ENCODE assay signal across 9 mouse cellular contexts in genomic region chr15:89497391-89498048, GRCm38 (mm10). TPM values are rescaled to one million over a fixed set of nuclear protein-coding genes. Genes with fewer than 3 reads are reported as not detected.
DNase-seq lines count a peak whose midpoint lies in the region; ATAC-seq and TF ChIP-seq lines count a peak whose summit lies in the region.
"Had no signal": no experiment of that assay in that cellular context is flagged by ENCODE, and none has a peak within 500 bp of the region (broad histone marks: within the 10 kb centered on the region; RNA-seq: fewer than 3 reads in every experiment).

No protein-coding gene starts in this region.

- no peak overlapping the region for H3K27ac ChIP-seq in forebrain, postnatal 0 days (ENCODE audit: low read depth, low read length)
- H3K27ac ChIP-seq in forebrain, embryonic 16.5 days (ENCODE audit: low read length) = no peak overlapping the region
- H3K27ac ChIP-seq in lung, embryonic 15.5 days = peak overlapping the region; percentile 67

- H3K36me3 ChIP-seq in forebrain, postnatal 0 days (ENCODE audit: insufficient read depth) = no peaks in the 10 kb centered on the region
- no peaks in the 10 kb centered on the region for H3K36me3 ChIP-seq in forebrain, embryonic 16.5 days (ENCODE audit: control insufficient read depth, insufficient read depth)
- H3K36me3 ChIP-seq in lung, embryonic 15.5 days = no peaks in the 10 kb centered on the region

- ATAC-seq in forebrain, postnatal 0 days = no peak
- ATAC-seq in forebrain, embryonic 16.5 days = no peak
- ATAC-seq in lung, embryonic 15.5 days (ENCODE audit: borderline replicate concordance, extremely low read depth, low FRiP score, low TSS enrichment) = peak; percentile 36

- H3K4me1 ChIP-seq in forebrain, postnatal 0 days (ENCODE audit: insufficient read depth) = peaks cover 9% of the 10 kb centered on the region
- peaks cover 17% of the 10 kb centered on the region for H3K4me1 ChIP-seq in forebrain, embryonic 16.5 days (replicated peaks; ENCODE audit: control insufficient read depth, insufficient read depth, low read length)
- H3K4me1 ChIP-seq in lung, embryonic 15.5 days = peaks cover 24% of the 10 kb centered on the region

- H3K9me3 ChIP-seq in forebrain, postnatal 0 days (ENCODE audit: low read length) = no peaks in the 10 kb centered on the region
- H3K9me3 ChIP-seq in forebrain, embryonic 16.5 days (ENCODE audit: control insufficient read depth, low read length) = peaks cover under 1% of the 10 kb centered on the region; the same call in 1 of the 2 replicates
- no peaks in the 10 kb centered on the region for H3K9me3 ChIP-seq in lung, embryonic 15.5 days

- H3K4me3 ChIP-seq in forebrain, postnatal 0 days (ENCODE audit: low read depth, low read length) = peak overlapping the region; percentile 84; the same call in 1 of the 2 replicates
- no peak overlapping the region for H3K4me3 ChIP-seq in forebrain, embryonic 16.5 days (replicated peaks; ENCODE audit: low read length)
- H3K4me3 ChIP-seq in lung, embryonic 15.5 days = peak overlapping the region; percentile 79

- 0 out of 2 replicates have a peak, but pooled peaks cover 3% of the 10 kb centered on the region for H3K27me3 ChIP-seq in forebrain, postnatal 0 days (ENCODE audit: insufficient read depth, low read length)
- H3K27me3 ChIP-seq in forebrain, embryonic 16.5 days (replicated peaks; ENCODE audit: control insufficient read depth, insufficient read depth, low read length) = peaks cover 9% of the 10 kb centered on the region; the same call in 1 of the 2 replicates
- peaks cover 32% of the 10 kb centered on the region for H3K27me3 ChIP-seq in lung, embryonic 15.5 days

- TF ChIP-seq CTCF in forebrain, postnatal 0 days (IDR thresholded peaks at IDR 0.05; ENCODE audit: low read depth) = no peak

- H3K4me2 ChIP-seq in forebrain, postnatal 0 days (ENCODE audit: low read depth) = peak overlapping the region; percentile 92
- no peak overlapping the region for H3K4me2 ChIP-seq in forebrain, embryonic 16.5 days (ENCODE audit: low read length)
- no peak overlapping the region for H3K4me2 ChIP-seq in lung, embryonic 15.5 days

- no peak overlapping the region for H3K9ac ChIP-seq in forebrain, postnatal 0 days
- H3K9ac ChIP-seq in forebrain, embryonic 16.5 days (replicated peaks; ENCODE audit: low read depth, low read length) = no peak overlapping the region
- no peak overlapping the region for H3K9ac ChIP-seq in lung, embryonic 15.5 days

- no peak for DNase-seq in forebrain, postnatal 0 days
- DNase-seq in heart, adult 9 months (ENCODE audit: low spot score in 2 of 2) = peak; percentile 86 to 95
- DNase-seq in kidney, adult 8-10 months = peak; percentile 63 to 86
- DNase-seq in cerebellum, adult 9-10 months = no peak
- no peak for DNase-seq in spleen, postnatal 14 days (ENCODE audit: low spot score in 2 of 2)
- no peak for DNase-seq in urinary bladder, postnatal 14 days (ENCODE audit: low spot score)

- 35% methylated on average over 4 of the region's 4 CpGs for WGBS in forebrain, postnatal 0 days
- 31% methylated on average over 4 of the region's 4 CpGs for WGBS in forebrain, embryonic 16.5 days
- WGBS in lung, embryonic 15.5 days = 28% methylated on average over 4 of the region's 4 CpGs

RNA-seq across cellular contexts. Expression of gene Shank3, which starts 1.9 kb away (rescaled TPM):
- total RNA-seq in forebrain, postnatal 0 days (2014; rRNA removed) = 38.9 and 42.4 TPM in 2 replicates
- polyA plus RNA-seq in forebrain, postnatal 0 days (2015; fragmentation: Nextera tagmentation; extraction: Ambion mirVana) = 5.9 and 10.6 TPM in 2 replicates
- polyA plus RNA-seq in forebrain, embryonic 16.5 days (2015; fragmentation: Nextera tagmentation; extraction: Ambion mirVana) = 9.3 and 14.1 TPM in 2 replicates
- polyA plus RNA-seq in lung, embryonic 15.5 days (2015; fragmentation: Nextera tagmentation; extraction: Ambion mirVana) = 2.5 and 2.8 TPM in 2 replicates
- total RNA-seq: CH12.LX had no signal

RNA-seq across cellular contexts. Expression of gene Arsa, which starts 20.3 kb away (rescaled TPM):
- total RNA-seq in forebrain, postnatal 0 days (2014; rRNA removed) = 24.5 and 32.4 TPM in 2 replicates
- polyA plus RNA-seq in forebrain, postnatal 0 days (2015; fragmentation: Nextera tagmentation; extraction: Ambion mirVana) = 25.4 and 29.0 TPM in 2 replicates
- 23.9 and 27.9 TPM in 2 replicates for polyA plus RNA-seq in forebrain, embryonic 16.5 days (2015; fragmentation: Nextera tagmentation; extraction: Ambion mirVana)
- 21.5 and 22.7 TPM in 2 replicates for polyA plus RNA-seq in lung, embryonic 15.5 days (2015; fragmentation: Nextera tagmentation; extraction: Ambion mirVana)

RNA-seq across cellular contexts. Expression of gene Mapk8ip2, which starts 43.8 kb away (rescaled TPM):
- 95.3 and 95.8 TPM in 2 replicates for total RNA-seq in forebrain, postnatal 0 days (2014; rRNA removed)
- polyA plus RNA-seq in forebrain, postnatal 0 days (2015; fragmentation: Nextera tagmentation; extraction: Ambion mirVana) = 57.8 and 70.9 TPM in 2 replicates
- 74.5 and 81.9 TPM in 2 replicates for polyA plus RNA-seq in forebrain, embryonic 16.5 days (2015; fragmentation: Nextera tagmentation; extraction: Ambion mirVana)
- 0.65 and 0.97 TPM in 2 replicates for polyA plus RNA-seq in lung, embryonic 15.5 days (2015; fragmentation: Nextera tagmentation; extraction: Ambion mirVana)

Comparison
In these comparisons a context has a peak if more than half of its experiments do, and no peak if none do; other contexts are left out.
1. DNase-seq: peak in heart, adult 9 months (2 of 2) and kidney, adult 8-10 months (2 of 2); none in forebrain, postnatal 0 days (single experiment), cerebellum, adult 9-10 months (single experiment), spleen, postnatal 14 days (0 of 2) and urinary bladder, postnatal 14 days (single experiment).
2. RNA of gene Mapk8ip2, which starts 43.8 kb away (polyA plus RNA-seq): 74.5 to 81.9 TPM in forebrain, embryonic 16.5 days and 57.8 to 70.9 TPM in forebrain, postnatal 0 days; 0.65 to 0.97 TPM in lung, embryonic 15.5 days; every median in the first group is over 10 times any median in the second.